Mouse (Mus musculus): Measurements from ENCODE around the gene Nat10.

DNA sequence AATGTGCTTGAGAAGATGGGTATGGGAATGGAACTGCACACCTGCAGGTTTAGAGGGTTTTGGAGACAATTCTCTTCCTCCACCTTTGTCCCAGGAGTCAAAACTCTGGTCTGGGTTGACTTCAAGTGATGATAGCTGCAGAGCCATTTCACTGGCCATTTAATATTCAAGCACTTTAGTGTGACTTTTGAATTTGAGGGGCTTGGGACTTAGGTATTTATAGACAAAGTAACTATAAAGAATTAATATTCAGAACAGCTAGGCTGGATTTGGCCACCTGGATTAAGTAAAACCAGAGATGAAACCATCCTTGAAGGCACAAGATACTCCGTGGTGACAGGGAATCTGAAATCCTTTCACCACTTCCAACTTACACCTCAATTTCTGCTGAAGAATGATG is 1.4 kb upstream of the Nat10 start:
- no peak for TF ChIP-seq POLR2A (IDR thresholded peaks at IDR 0.05; ENCODE audit: borderline replicate concordance, extremely low read depth, insufficient read depth, insufficient read length, poor library complexity, severe bottlenecking)
- no peak for TF ChIP-seq CTCF (IDR thresholded peaks at IDR 0.05; ENCODE audit: borderline replicate concordance, extremely low read depth, insufficient read depth, insufficient read length)
